9 mouse cellular contexts compared by ENCODE assay signal in the genomic region with DNA sequence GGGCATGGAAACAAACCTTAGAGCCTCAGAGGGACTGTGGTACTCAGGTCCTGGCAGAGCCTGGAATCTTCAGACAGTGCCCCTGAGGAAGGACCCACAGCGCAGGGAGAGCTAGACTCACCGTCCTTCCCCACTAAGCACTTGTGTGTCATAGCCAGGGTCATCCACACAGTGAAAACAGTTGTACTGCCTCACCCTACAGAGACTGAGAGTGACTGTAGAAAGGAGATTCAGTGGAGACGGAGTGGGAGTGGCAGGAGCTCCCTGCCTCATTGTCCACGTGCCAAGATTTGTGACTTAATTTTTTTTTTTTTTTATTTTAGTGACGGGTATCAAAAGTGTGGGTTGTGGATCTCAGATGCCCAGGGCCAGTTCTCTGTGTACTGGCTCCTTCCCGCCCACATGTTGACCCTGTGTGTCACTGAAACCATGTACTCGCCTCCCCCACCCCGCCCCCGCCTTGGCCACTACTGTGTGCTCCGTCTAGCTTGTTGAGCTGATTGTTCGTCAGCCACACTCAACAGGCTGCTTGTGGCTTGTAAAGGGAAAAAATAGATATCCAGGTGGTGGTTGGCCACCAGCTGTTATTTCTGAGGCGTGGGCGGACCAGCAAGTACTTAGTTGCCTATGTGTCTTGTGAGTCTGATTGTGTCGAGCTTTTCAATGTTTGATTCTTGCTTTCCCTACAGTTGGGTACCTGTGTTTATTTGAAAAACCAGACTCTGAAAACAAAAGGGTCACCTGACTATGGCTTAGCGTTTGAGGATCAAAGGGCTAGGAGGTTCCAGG. TPM values are rescaled to one million over a fixed set of nuclear protein-coding genes. Genes with fewer than 3 reads are reported as not detected.
DNase-seq lines count a peak whose midpoint lies in the region; ATAC-seq lines count a peak whose summit lies in the region.
"Had no signal": no experiment of that assay in that cellular context is flagged by ENCODE, and none has a peak within 500 bp of the region (broad histone marks: within the 10 kb centered on the region; RNA-seq: fewer than 3 reads in every experiment).

No protein-coding gene starts in this region.

- DNase-seq in forebrain, embryonic 10.5 days (ENCODE audit: extremely low spot score, low spot score): no peak
- DNase-seq in forebrain, embryonic 14.5 days (ENCODE audit: low spot score): no peak
- peak; percentile 81 for DNase-seq in midbrain, embryonic 11.5 days (ENCODE audit: low spot score, missing footprints)
- no peak for DNase-seq in midbrain, embryonic 10.5 days (ENCODE audit: low spot score)
- DNase-seq in natural killer cell, adult 2 months (ENCODE audit: low spot score in 2 of 2): peak; percentile 62 to 64
- DNase-seq in adrenal gland, postnatal 4 days (ENCODE audit: low spot score in 2 of 2): no peak
- DNase-seq: embryo, embryonic 11 days had no signal

- peaks cover 28% of the 10 kb centered on the region for H3K4me1 ChIP-seq in forebrain, embryonic 10.5 days
- no peaks in the 10 kb centered on the region for H3K4me1 ChIP-seq in forebrain, embryonic 14.5 days (ENCODE audit: control insufficient read depth, insufficient read depth, low read length)
- H3K4me1 ChIP-seq in midbrain, embryonic 11.5 days (ENCODE audit: control insufficient read depth, insufficient read depth, low read length): peaks cover 2% of the 10 kb centered on the region; the same call in 1 of the 2 replicates
- H3K4me1 ChIP-seq in midbrain, embryonic 10.5 days: peaks cover 27% of the 10 kb centered on the region
- peaks cover 36% of the 10 kb centered on the region for H3K4me1 ChIP-seq in heart, embryonic 16.5 days (ENCODE audit: control insufficient read depth, insufficient read depth, low read length)

- H3K4me2 ChIP-seq in forebrain, embryonic 14.5 days (ENCODE audit: low read length): no peak overlapping the region
- H3K4me2 ChIP-seq in midbrain, embryonic 11.5 days: no peak overlapping the region
- peak overlapping the region; percentile 52 for H3K4me2 ChIP-seq in heart, embryonic 16.5 days (ENCODE audit: low read depth, low read length)

- peaks cover 4% of the 10 kb centered on the region; the same call in 1 of the 2 replicates for H3K9me3 ChIP-seq in forebrain, embryonic 10.5 days
- H3K9me3 ChIP-seq in forebrain, embryonic 14.5 days (replicated peaks; ENCODE audit: control insufficient read depth, low read length): no peaks in the 10 kb centered on the region
- no peaks in the 10 kb centered on the region for H3K9me3 ChIP-seq in midbrain, embryonic 11.5 days (ENCODE audit: control insufficient read depth, low read length)
- no peaks in the 10 kb centered on the region for H3K9me3 ChIP-seq in midbrain, embryonic 10.5 days (replicated peaks)
- H3K9me3 ChIP-seq in heart, embryonic 16.5 days (replicated peaks; ENCODE audit: control insufficient read depth, low read length): peaks cover 4% of the 10 kb centered on the region

- no peaks in the 10 kb centered on the region for H3K27me3 ChIP-seq in forebrain, embryonic 10.5 days (ENCODE audit: poor library complexity, severe bottlenecking)
- H3K27me3 ChIP-seq in forebrain, embryonic 14.5 days (replicated peaks; ENCODE audit: control insufficient read depth, insufficient read depth, low read length): no peaks in the 10 kb centered on the region
- no peaks in the 10 kb centered on the region for H3K27me3 ChIP-seq in midbrain, embryonic 11.5 days (ENCODE audit: control insufficient read depth, insufficient read depth, low read length)
- H3K27me3 ChIP-seq in midbrain, embryonic 10.5 days (ENCODE audit: low read depth, poor library complexity, severe bottlenecking): no peaks in the 10 kb centered on the region
- H3K27me3 ChIP-seq in heart, embryonic 16.5 days (ENCODE audit: control insufficient read depth, insufficient read depth, low read length): no peaks in the 10 kb centered on the region

- H3K4me3 ChIP-seq in forebrain, embryonic 10.5 days: no peak overlapping the region
- H3K4me3 ChIP-seq in forebrain, embryonic 14.5 days (ENCODE audit: low read depth, low read length): no peak overlapping the region
- H3K4me3 ChIP-seq in midbrain, embryonic 11.5 days (ENCODE audit: low read depth, low read length): no peak overlapping the region
- no peak overlapping the region for H3K4me3 ChIP-seq in midbrain, embryonic 10.5 days
- H3K4me3 ChIP-seq in heart, embryonic 16.5 days (ENCODE audit: low read length): peak overlapping the region; percentile 14; the same call in 1 of the 2 replicates

- 0 out of 2 replicates have a peak overlapping the region, but pooled peaks have one; percentile 9 for H3K27ac ChIP-seq in forebrain, embryonic 10.5 days
- H3K27ac ChIP-seq in forebrain, embryonic 14.5 days (ENCODE audit: low read depth, low read length): no peak overlapping the region
- H3K27ac ChIP-seq in midbrain, embryonic 11.5 days (ENCODE audit: low read depth, low read length): no peak overlapping the region
- no peak overlapping the region for H3K27ac ChIP-seq in midbrain, embryonic 10.5 days (replicated peaks)
- peak overlapping the region; percentile 12; the same call in 1 of the 2 replicates for H3K27ac ChIP-seq in heart, embryonic 16.5 days (ENCODE audit: low read length)

- H3K36me3 ChIP-seq in forebrain, embryonic 10.5 days (replicated peaks): peaks cover 4% of the 10 kb centered on the region; the same call in 1 of the 2 replicates
- H3K36me3 ChIP-seq in forebrain, embryonic 14.5 days (ENCODE audit: control insufficient read depth, insufficient read depth, low read length): no peaks in the 10 kb centered on the region
- H3K36me3 ChIP-seq in midbrain, embryonic 11.5 days (ENCODE audit: control insufficient read depth, insufficient read depth, low read length): no peaks in the 10 kb centered on the region
- H3K36me3 ChIP-seq in midbrain, embryonic 10.5 days: no peaks in the 10 kb centered on the region
- H3K36me3 ChIP-seq in heart, embryonic 16.5 days (ENCODE audit: control insufficient read depth, insufficient read depth): peaks cover 2% of the 10 kb centered on the region; the same call in 1 of the 2 replicates

- H3K9ac ChIP-seq in forebrain, embryonic 14.5 days (ENCODE audit: low read length): no peak overlapping the region
- no peak overlapping the region for H3K9ac ChIP-seq in midbrain, embryonic 11.5 days (ENCODE audit: low read length)
- no peak overlapping the region for H3K9ac ChIP-seq in heart, embryonic 16.5 days (ENCODE audit: low read length)

- 75% methylated on average over 15 of the region's 15 CpGs for WGBS in forebrain, embryonic 10.5 days
- WGBS in forebrain, embryonic 14.5 days: 64% methylated on average over 15 of the region's 15 CpGs
- 76% methylated on average over 15 of the region's 15 CpGs for WGBS in midbrain, embryonic 11.5 days
- 72% methylated on average over 15 of the region's 15 CpGs for WGBS in midbrain, embryonic 10.5 days
- WGBS in heart, embryonic 16.5 days: 31% methylated on average over 15 of the region's 15 CpGs

- ATAC-seq in forebrain, embryonic 14.5 days: no peak
- ATAC-seq in midbrain, embryonic 11.5 days (ENCODE audit: low FRiP score): no peak
- peak; percentile 58 for ATAC-seq in heart, embryonic 16.5 days (replicated peaks; ENCODE audit: extremely low read depth, insufficient read depth, low FRiP score)
- no peak for ATAC-seq in cerebellum, adult (ENCODE audit: insufficient number of reproducible peaks, low FRiP score, low TSS enrichment)

RNA-seq across cellular contexts. Expression of a gene that starts 12.6 kb away (rescaled TPM):
- 22.4 and 24.1 TPM in 2 replicates for polyA plus RNA-seq in forebrain, embryonic 10.5 days (2016; fragmentation: Nextera tagmentation; extraction: Ambion mirVana)
- polyA plus RNA-seq in forebrain, embryonic 14.5 days (2014; fragmentation: Nextera tagmentation; extraction: Ambion mirVana): 57.3 and 76.2 TPM in 2 replicates
- polyA plus RNA-seq in midbrain, embryonic 11.5 days (2014; fragmentation: Nextera tagmentation; extraction: Ambion mirVana): 32.1 and 34.0 TPM in 2 replicates
- 18.7 and 21.5 TPM in 2 replicates for polyA plus RNA-seq in midbrain, embryonic 10.5 days (2016; fragmentation: Nextera tagmentation; extraction: Ambion mirVana)
- polyA plus RNA-seq in heart, embryonic 16.5 days (2015; fragmentation: Nextera tagmentation; extraction: Ambion mirVana): 22.3 and 22.8 TPM in 2 replicates
- total RNA-seq in adrenal gland, postnatal 4 days (2021): 10 to 100 TPM; 14.6 to 17.4 TPM

Comparison
In these comparisons a context has a peak if more than half of its experiments do, and no peak if none do; other contexts are left out.
1. DNase-seq: peak in midbrain, embryonic 11.5 days (single experiment) and natural killer cell, adult 2 months (2 of 2); none in forebrain, embryonic 10.5 days (single experiment), forebrain, embryonic 14.5 days (single experiment), midbrain, embryonic 10.5 days (single experiment) and adrenal gland, postnatal 4 days (0 of 2).
2. H3K27ac ChIP-seq: peak in forebrain, embryonic 10.5 days (single experiment) and heart, embryonic 16.5 days (single experiment); none in forebrain, embryonic 14.5 days (single experiment), midbrain, embryonic 11.5 days (single experiment) and midbrain, embryonic 10.5 days (single experiment).